Mouse (Mus musculus) thymus, postnatal 0 days (tissue): Measurements from ENCODE around the gene Zcchc14. TPM values are rescaled to one million over a fixed set of nuclear protein-coding genes. Genes with fewer than 3 reads are reported as not detected.
"Not testable (repeated sequence)": the region's sequence is repeated elsewhere in the genome, so short reads cannot be mapped to it uniquely, and the experiment has no call there.

Experiments
- DNase-seq: peaks from one replicate; pipeline ENCODE4 v3.0.0-alpha.2; 2015; ENCODE audit warnings: low spot score
- polyA plus RNA-seq: library from polyadenylated mRNA; unstranded; fragments of >200 nt; fragmentation: Nextera tagmentation; extraction: Ambion mirVana; gene quantifications from 2 replicates; pipeline ENCODE4 v1.2.1, GENCODE M21; 2015

Zcchc14 gene
- polyA plus RNA-seq, 1 experiment from 2014 or later: 1.8 TPM

DNA sequence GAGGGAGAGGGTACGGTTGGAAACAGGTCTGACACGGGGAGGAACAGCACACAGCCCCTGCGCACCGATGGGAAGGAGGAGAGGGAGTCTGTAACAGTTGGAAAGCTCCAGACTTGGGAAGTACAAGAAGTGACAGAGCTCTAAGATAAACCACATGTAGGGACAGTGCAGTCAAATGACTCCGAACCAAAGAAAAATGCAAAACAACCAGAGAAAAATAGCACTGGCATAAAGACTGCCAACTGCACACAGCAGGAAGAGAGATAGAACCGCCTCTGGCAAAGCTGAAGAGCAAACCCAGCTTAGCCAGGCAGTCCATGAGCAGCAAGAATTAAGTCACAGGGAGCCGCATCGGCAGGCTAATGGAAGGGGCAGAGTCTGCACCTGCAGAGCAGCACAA is 29.7 kb downstream of the Zcchc14 start:
- DNase-seq: no peak

DNA sequence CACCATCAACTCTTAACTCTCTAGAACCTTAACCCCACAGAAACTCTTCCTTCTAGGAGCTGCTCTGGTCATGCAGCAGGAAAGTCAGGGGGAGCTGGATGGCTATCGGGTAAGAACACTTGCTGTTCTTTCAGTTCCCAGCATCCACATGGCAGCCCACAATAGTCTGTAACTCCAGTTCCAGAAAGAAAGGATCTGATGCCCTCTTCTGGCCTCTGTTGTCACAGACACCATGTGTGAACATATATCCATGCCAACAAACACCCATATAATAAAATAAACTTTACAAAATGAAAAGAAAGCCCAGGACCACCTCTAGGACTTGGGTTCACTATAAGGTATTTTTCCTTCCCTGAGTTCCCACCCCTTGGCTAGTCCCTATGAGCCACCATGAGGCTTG is 30.8 kb downstream of the Zcchc14 start:
- no peak for DNase-seq

DNA sequence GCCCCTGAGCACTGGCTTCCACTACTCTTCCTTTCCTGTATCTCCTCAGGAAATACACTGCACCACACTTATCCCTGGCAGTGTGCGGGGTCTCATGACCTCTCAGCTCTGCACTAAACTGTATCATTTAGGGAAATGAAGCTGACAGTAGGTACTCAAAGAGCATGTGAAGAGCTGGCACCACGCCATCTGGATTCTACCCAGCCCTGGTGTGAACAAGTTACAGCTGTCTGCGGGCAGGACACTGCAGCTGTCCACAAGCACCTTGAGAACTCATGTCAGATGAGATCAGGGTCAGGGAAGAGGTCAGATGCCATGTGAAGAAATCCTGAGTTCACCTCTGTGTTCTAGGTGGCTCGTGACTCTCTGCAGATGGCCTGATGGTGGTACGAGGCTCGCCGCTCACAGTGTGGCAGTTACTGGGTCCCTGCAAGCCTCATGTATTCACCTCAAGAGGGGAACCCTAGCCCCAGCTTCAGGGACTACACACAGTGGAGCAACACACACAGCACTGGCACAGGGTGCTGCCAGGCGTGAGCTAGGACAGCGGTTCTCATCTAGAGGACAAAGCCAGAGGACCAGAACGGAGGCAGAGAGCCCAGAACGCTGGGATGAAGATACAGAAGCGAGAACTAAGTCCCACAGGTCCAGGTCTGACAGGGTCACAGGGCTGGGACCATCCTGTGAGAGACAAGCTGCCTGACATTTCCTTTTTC is 31.7 kb downstream of the Zcchc14 start:
- no peak for DNase-seq

DNA sequence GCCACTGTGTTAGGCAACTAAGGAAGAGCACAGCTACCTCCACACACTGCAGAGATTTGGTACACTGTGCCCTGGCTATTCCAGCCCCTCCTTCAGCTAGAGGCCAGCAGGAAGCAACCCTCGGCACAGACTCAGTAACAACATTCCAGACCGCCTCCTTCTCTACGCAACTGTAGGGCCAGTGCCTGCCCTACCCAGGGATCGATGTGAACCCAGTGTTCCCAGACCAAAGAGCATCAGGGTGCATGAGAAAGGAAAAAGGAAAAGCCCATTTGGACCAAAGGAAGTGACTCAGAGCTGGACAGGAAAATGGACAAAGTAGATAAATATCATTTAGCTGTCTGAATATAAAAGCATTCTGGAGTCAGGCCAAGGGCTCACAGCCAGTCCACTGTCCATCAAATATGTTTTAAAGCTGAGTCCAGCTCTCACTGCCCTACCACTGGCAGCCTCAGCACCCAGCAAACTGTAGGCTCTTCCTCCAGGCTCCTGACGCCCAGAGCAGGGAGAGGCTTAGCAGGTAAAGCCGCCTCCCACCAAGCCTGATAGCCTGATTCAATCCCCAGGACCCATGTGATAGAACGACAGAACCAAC is 33.2 kb downstream of the Zcchc14 start:
- no peak for DNase-seq

DNA sequence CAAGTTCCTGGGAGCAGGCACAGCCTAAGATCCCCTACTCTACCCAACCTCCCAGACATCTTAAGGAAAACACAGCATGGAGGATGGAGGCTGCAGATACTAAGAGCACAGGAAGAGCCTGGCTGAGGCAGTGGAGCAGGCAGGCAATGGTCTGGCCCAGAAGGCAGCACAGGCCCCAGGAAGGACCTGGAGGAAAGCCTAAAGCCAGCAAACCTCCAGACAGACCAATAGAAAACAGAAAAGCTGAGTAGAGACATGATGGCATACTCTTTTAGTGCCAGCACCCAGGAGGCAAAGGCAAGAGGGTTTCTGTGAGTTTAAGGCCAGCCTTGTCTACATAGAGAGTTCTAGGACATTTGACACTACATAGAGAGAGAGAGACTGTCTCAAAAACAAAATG is 39.3 kb downstream of the Zcchc14 start:
- no peak for DNase-seq

DNA sequence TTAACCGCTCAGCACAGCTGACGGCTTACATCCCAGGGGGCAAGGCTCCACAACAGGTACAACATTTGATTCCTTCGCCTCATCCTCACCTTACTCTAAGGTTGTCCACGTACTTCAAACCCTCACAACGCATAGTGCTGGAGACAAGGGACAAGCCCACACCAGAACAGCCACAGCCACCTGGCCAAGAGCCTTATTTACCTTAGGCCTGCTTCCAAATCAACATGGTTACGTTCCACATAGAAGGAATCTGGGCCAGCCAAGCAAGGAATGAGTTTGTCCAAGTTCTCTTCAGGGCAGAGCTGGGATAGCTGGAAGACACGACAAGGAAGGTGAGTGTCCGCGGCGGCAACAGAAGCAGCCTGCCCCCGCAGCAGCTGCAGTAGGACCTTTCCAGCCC is 42.8 kb downstream of the Zcchc14 start:
- no peak for DNase-seq

DNA sequence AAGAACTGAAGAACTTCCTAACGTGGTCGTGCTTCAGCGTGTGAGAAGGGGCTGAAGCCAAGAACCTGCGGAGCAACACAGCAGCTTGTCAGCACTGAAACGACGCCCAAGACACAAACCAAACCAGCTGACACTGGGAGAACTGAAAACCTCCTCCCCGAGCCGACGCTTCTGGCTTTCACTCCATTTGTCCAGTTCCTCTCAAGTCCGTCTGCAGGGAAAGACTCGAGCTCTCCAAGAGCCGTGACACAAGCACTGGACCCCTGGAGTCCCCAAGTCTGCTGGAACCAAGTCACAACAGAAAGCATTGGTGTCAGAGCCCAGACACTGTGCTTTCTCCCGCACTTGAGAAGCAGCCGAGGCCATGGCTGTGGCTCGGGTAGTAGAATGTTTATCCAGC is 43.5 kb downstream of the Zcchc14 start:
- DNase-seq: no peak

DNA sequence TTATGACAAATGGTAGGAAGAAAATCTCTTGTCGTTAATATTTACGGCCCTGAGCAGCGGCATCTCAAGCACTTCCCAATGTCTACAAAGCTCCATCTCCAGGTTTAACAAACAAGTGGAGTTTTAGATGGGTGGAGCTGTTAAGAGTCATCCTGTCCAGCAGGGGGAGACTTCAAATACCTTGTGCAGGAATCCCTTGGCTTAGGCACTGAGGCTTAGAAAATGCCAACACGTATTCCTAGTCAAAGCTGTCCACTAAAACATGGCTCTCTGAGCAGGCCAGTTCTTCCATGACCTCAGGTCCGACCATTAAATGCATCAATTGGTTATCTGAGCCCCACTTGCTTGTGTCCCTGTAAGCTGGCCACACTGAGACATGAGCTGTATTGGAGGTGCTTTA is 45.0 kb downstream of the Zcchc14 start:
- peak; percentile 33 for DNase-seq

DNA sequence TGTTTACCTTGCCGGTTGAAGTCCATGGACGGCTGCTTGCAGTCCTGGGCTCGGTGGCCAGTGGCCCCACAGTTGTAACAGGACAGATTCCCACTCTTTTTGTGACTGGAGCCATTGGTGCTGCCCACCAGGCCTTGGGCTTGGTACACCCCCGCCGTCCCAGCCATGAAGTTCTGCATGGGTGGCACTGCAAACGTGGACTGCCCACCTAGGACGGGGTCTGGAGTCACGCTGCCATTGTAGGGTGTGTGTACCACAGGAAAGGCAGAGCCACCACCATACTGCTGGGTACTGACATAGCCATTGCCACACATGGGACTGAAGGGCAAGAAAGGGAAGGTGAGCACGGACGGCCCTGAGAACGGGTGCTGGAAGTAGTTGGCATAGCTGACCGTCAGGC is 48.9 kb downstream of the Zcchc14 start:
- DNase-seq: no peak

DNA sequence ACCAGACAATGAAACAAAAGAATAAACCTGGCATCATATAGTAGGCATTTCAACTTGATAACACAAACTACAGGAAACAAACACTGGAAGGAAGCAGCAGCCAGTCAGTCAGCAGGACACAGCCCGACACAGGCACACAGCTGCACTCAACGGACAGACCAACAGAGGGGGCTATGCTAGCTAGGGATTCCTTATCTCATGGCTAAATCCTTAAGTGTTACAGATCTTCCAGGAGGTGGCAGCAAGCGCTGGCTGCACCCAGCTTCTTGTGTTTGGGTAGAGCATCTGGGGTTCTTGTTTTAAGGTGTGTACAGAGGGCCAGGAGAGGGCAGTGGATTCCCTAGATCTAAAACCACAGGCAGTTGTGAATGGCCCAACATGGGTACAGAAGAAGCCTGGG is 49.8 kb downstream of the Zcchc14 start:
- DNase-seq: peak; percentile 81

DNA sequence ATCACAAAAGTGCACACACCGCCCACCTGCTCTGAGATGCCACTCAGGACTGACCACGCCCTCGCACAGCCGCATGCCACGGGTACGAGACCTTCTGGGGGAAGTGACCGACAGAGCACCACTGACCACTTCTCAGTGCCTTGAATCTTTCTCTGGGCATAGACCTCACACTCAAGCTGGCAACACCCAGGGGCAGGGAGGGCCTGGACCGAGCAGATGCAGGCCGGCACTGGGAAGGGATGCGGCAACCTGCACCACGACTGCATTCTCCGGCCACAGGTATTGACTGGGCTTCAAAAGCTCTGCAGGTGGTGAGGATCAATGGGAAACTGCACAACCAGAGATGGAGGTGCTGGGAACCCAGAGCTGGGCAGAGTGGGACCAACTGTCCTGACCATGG is 50.3 kb downstream of the Zcchc14 start:
- no peak for DNase-seq

DNA sequence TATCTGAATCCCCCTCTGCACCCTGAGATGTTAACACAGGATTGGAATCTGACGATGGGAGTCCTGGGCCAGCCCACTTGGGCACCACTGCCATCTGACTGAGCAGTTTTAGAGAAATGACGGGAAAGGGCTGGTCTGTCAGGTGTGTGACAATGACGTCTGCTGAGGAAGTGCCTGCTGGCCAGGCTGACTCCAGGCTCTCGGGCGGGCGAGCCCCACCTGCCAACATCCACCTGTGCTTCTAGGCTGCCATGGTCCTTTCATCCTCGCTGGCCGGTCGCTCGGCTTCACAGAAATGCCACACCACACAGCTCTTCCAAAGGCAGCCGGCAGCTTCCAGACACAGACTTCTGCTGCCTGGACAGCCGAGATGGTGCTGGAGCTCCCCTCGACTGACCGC is 52.9 kb downstream of the Zcchc14 start:
- no peak for DNase-seq

DNA sequence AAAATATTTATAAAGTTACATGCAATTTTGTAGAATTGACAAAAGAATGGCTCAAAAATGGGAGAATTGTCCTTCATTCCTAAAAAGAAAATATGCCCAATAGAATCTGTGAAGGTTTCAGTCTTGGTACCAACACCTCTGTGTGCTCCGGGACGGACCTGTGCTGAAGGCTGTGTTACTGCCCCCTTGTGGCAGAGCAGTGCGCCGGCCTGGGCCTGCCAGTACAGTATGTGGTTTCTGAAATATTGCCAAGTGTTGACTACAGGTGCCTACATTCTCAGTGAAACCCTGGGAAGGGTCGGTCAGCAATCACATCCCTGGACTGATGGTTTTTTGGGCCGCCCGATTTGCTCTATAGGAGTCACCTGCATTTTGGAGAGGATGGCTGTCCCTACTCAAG is 53.8 kb downstream of the Zcchc14 start:
- peak; percentile 71 for DNase-seq

DNA sequence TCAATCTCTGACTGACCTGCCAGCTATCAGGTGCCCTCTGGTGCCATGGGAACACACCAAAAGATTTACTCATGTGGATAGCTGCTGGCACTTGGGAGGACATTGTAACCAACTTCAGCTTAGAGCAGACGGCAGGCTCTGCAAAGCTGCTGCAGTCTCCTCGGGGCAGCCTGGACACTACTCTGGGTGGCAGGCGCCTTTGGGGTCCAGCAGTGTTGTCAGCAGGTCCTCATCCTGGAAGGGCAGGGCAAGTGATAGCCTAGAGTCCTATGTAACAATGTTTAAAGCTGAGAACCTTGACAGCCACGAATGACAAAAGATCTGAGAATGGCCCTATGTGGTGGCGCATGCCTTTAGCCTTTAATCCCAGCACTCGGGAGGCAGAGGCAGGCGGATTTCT is 54.5 kb downstream of the Zcchc14 start:
- no peak for DNase-seq

DNA sequence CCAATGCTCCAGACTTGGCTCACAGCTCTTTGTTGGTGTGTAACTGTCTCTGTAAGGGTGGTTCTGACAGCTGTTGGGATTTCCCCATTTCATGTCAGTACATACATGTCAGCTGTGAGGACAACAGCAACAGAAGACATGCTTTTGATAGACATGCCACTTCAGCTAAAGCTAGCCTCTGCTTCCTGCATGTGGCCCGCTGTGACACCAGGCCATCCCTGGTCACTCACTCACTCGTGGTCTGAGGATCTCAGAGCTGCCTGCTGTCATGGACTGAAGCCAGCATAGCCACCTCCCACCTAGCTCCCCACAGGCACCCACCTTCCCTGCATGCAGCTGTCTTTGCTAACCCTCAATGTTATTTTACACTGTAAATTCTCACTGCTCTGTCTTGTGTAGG is 55.2 kb downstream of the Zcchc14 start:
- not testable (repeated sequence) for DNase-seq

DNA sequence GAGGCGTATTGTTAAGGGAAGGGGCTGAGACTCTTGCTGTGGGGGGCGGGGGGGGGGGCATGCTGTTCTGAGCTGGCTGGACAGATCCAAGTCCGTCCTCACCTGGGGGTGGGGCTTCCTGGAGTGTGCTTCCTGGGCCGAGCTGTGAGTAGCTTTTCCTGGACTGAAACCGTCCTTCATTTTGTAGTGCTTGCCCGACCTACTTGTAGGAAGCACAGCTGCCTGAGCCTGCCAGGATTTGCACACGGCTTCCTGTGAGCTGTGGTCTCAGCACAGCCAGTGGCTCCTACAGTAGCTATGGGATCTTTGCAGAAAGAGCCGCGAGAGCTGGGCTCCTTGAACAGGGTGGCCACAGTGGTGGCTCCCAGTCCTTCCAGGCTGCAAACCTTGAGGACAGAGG is 58.7 kb downstream of the Zcchc14 start:
- no peak for DNase-seq

DNA sequence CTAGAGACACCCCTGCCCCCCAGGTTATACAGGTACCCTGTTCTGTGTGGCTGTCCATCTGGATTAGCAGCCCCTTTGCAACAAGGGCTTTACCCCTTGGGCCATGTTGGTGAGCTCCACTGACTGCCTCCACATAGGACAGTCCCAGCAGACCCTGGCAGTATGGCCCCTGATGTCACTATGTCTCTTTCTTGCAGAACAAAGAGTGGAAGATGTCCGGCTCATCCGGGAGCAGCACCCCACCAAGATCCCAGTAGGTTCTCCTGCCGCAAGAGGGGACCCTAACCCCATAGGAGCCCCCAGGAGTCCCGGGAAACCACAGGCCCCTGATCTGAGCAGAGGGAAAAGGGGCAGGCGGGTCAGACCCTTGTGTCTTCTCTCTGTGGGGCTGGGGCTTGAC is 59.4 kb downstream of the Zcchc14 start:
- DNase-seq: no peak

DNA sequence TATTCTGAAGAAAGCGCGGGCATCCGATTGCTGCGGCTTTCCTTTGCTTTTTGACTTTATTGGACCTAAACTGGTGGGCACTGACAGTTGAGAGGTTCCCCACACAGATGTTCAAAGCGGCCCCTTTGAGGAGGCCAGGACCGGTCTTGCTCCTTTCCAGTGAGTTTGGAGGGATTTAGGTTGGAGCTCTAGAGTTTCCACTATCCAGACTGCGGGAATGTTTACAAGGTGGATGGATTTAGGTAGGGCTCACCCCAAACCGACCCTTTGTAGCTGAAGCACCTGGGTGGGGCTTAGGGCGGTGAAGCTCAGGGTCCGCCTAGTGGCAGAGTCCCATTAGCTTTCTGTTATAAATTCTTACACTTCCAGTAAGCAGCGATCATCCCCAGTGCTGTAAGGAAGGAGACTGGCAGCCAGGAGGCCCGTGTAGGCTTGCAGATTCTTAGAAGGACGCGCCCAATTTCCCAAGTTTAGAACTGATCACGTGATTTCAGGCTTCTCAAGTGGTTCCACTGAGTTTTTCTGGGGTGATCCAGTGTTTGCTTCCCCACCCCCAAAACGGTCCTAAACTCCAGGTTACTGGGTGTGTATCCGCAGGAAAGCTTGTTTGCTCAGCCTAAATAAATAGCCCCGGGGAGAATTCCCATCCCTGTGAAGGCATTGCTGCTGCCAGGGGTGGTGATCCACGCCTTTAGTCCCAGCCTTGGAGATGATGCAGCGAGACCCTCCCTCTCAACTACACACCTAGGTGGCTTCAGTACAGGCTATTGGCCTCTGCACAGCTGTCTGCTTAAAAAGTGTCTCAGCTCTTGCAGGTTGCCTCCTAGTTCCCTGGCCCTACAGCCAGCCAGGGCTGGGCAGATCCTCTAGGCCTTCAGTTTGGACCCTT is 61.3 kb downstream of the Zcchc14 start:
- DNase-seq: peak; percentile 71

DNA sequence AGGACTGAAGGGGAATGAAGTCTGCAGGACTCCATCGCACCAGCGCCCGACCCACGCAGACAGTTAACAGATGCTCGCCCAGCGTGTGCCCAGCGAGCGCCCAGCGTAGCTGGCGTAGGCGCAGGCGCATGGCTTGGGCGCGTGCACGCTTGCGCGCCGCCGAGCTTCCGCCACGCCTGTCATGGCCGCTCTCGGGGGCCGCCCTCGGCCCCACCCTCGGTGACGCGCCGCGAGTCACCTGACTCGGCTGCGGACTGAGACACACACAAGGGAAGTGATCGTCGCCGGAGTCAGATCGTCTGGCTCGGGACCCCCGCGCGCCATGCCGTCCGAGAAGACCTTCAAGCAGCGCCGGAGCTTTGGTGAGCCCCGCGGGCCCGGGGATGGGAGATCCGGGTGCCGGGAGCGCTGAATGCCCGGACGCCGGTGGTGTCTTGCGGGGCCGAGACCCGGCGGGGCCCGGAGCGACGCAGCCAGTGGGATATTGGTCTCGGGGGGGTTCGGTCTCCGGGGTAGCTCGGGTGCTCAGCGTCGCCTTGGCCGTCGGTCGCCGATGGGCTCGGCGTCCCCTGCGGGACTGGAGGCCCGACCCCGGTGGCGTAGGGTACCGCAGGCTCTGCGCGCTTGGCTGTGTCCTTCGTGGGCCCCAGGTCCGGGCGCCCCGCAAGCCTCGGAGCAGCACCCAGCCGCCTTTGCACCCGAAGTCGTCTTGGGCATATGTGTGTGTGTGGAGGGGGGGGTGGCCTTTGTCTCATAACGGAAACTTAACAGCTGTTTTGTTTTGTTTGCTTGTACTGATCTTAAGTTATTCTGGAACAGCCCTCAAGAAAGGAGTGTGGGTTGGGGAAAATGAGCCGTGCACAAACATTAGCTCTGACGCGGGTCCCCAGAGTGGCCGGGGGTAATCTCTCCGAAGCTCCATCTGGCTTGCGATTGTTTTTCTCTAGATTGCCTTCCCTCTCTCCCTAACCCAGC is 62.2 kb downstream of the Zcchc14 start, which contains the start of gene Map1lc3b:
Map1lc3b (plus strand) TSS at position 159 of the 975 bp plus-strand sequence.
- peak; percentile 95 for DNase-seq

DNA sequence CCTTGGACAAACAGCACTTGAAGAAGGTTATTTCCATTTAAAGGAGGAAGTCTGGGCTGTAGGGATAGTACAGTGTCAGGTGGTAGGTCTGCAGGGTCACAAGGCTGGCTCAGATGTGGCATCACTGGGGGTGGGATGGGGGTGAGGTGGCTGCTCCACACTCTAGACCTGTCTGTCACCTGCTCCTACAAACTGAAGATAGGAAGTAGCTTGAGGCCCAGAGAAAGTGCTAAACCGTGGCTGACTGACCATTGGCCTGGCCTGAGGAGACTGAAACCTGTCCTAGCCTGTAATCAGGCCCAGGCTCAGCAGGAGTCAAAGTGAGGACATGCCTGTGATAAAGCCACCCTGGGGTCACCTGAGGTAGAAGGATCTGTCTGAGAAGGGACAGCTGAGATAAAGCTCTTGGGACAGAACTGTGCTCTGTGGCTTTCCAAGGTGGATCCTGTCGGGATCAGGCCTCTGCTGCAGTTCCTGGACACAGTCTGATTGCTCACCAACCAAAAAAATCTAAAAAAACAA is 63.4 kb downstream of the Zcchc14 start:
- DNase-seq: no peak

DNA sequence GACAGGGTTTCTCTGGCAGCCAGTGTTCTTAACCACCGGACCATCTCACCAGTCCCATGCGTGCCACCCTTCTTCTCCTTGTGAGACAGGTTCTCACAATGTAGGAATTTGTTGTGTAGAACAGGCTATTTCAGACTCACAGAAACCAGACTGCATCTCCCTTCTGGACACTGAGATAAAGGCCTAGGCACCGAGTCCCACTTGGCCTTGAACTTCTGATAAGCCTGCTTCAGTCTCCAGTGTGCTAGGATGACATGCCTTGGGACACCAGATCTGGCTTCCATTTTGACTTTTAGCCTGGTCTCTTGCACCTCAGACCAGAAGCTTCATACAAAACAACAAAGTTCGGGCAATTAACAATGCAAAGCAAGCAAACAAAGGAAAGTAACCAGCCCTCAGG is 64.0 kb downstream of the Zcchc14 start:
- DNase-seq: no peak
